Mouse (Mus musculus) right cerebral cortex, adult 18-20 months (tissue): ENCODE measurements around the gene Fbxo46.

Source experiments
- DNase-seq: peaks from one replicate; pipeline ENCODE4 v3.0.0; 2022; ENCODE audit warnings: mixed read lengths

The Fbxo46 gene

GRCm38 (mm10) chr7:19171831-19172230 lies 52.2 kb downstream of the Fbxo46 start:
- DNase-seq: no peak

- peak; percentile 79 for DNase-seq
These were observed 53.2 kb downstream of the Fbxo46 start for GRCm38 (mm10) chr7:19172874-19173273.

GRCm38 (mm10) chr7:19175708-19176515 lies 56.3 kb downstream of the Fbxo46 start, which contains the start of gene Eml2:
Eml2 (plus strand) TSS chr7:19176421.
- DNase-seq: peak; percentile 91

- no peak for DNase-seq
These were observed 56.9 kb downstream of the Fbxo46 start for GRCm38 (mm10) chr7:19176516-19176947.

GRCm38 (mm10) chr7:19177216-19177615 lies 57.6 kb downstream of the Fbxo46 start:
- no peak for DNase-seq

- peak; percentile 59 for DNase-seq
These were observed 58.4 kb downstream of the Fbxo46 start for GRCm38 (mm10) chr7:19178035-19178434.

- DNase-seq: peak; percentile 88
These were observed 58.9 kb downstream of the Fbxo46 start for GRCm38 (mm10) chr7:19178443-19179092.

GRCm38 (mm10) chr7:19179173-19179572 lies 59.5 kb downstream of the Fbxo46 start:
- peak; percentile 75 for DNase-seq

- no peak for DNase-seq
These were observed 60.3 kb downstream of the Fbxo46 start for GRCm38 (mm10) chr7:19179936-19180335.

- DNase-seq: no peak
These were observed 61.3 kb downstream of the Fbxo46 start for GRCm38 (mm10) chr7:19180862-19181429.

GRCm38 (mm10) chr7:19184250-19184649 lies 64.6 kb downstream of the Fbxo46 start:
- DNase-seq: no peak

- DNase-seq: no peak
These were observed 65.1 kb downstream of the Fbxo46 start for GRCm38 (mm10) chr7:19184758-19185157.
